Mouse (Mus musculus) layer of hippocampus, postnatal 14 days (tissue): ENCODE results near the gene Olfr215. TPM values are rescaled to one million over a fixed set of nuclear protein-coding genes. Genes with fewer than 3 reads are reported as not detected.
"Not testable (repeated sequence)": the region's sequence is repeated elsewhere in the genome, so short reads cannot be mapped to it uniquely, and the experiment has no call there.

Experiments
- DNase-seq, 2 experiments: peaks; one replicate each; pipeline ENCODE4 v3.0.0; 2021 to 2022; ENCODE audit warnings: low spot score in 2 of 2, mixed read lengths in 1 of 2
- long read RNA-seq, 2 experiments: library from polyadenylated mRNA; stranded (forward); transcript quantifications; one replicate each; pipeline ENCODE4 v2.0.0; 2021
- total RNA-seq, 2 experiments: library from RNA; stranded (reverse); gene quantifications; 2 replicates each; pipeline ENCODE4 v1.2.3; 2021

Olfr215 gene
- total RNA-seq = not detected
- long read RNA-seq, experiment 1 = 0 reads
- long read RNA-seq, experiment 2 = 0 reads

DNA sequence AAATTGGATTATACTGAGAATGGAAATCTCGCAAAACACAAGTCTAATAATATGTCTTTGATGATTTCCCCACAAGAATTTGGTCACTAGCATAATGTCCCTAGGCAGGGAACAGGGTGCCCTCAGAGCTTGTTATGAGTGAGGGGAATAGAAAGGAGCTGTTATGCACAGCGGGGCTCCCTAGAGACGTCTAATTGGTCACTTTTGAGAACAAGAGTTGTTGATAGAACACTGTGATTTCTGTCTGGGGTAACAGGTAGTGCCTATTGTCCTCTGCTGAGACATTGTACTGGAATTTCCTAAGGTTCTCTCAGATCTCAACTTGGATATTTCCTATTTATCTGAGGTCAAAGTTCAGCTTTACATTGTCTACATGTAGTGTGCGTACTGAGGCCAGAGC is at the start of gene Olfr215:
Gene Olfr215, minus strand, starts transcription at position 101 of the 400 bp plus-strand sequence.
- DNase-seq = no peak

DNA sequence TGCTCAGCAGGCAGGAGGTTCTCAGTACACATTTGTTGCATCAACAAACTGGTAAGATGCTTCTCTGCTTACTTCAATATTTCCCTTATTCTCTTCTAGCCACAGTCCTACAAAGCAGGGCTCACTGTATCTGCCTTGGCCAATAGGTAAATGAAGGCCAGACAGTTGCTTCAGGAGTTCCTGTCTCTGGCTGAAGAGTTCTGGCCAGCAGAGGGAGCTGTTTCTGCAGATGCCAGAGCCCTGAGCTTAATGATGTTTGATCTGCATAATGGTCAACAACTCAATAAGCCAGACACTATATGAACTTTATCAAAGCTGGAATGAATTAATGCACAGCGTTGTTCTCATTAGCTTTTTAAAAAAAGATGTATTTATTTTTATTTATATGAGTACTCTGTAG is 48.1 kb upstream of the Olfr215 start:
- peak; percentile 40 to 71 for DNase-seq

GRCm38 (mm10) chr6:116629766-116630165 is 45.8 kb upstream of the Olfr215 start:
- DNase-seq = no peak

DNA sequence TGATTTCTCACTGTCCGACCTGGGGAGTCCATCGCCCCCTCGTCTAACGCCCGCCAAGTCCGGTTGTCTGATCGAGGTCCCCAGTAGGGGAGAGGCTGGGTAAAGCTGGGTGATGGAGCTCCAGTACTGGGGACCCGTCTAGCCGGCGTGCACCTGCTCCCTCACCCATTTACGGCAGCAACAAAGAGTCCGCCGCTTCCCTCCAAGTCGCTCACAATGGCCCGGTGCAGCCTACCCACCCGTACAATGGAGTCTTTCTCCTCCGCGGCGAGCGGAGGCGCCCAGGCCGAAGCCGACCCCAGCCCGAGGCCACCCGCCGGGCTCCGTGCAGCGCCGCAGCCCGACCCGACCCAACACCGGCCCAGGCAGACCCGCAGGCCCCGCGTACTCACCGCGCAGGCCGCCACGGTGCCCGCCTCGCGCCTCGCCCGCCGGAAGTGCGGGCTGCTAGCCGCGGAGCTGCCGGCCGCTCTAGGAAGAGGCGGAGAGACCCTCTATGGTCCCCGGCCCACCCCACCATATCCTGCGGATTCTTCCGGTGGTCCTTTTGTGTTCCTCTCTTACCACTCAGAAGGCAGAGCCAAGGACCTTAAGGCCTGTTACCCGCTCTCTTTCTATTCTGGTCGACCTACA is 44.7 kb upstream of the Olfr215 start, which contains the start of gene Zfp422:
Gene Zfp422, minus strand, starts transcription at position 461 of the 633 bp plus-strand sequence.
- DNase-seq = peak; percentile 61 to 76

- no peak for DNase-seq
These were observed 44.1 kb upstream of the Olfr215 start for GRCm38 (mm10) chr6:116628095-116628494.

DNA sequence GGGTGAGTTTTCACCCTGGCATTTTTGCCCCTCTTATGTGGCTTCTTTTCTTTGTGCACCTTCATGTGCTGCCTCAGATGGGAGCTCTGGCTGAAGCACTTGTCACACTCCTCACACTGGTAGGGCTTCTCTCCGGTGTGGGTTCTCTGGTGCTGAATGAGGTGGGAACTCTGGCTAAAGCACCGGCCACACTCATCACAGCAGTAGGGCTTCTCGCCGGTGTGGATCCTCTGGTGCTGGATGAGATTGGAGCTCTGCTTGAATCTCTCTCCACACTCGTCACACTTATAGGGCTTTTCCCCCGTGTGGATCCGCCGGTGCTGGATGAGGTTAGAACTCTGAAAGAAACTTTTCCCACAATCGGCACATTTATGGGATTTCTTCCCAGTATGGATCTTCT is 42.4 kb upstream of the Olfr215 start:
- not testable (repeated sequence) for DNase-seq

GRCm38 (mm10) chr6:116621318-116622023 is 37.5 kb upstream of the Olfr215 start:
- no peak for DNase-seq

- DNase-seq = no peak
These were observed 34.1 kb upstream of the Olfr215 start for GRCm38 (mm10) chr6:116618073-116618472.

DNA sequence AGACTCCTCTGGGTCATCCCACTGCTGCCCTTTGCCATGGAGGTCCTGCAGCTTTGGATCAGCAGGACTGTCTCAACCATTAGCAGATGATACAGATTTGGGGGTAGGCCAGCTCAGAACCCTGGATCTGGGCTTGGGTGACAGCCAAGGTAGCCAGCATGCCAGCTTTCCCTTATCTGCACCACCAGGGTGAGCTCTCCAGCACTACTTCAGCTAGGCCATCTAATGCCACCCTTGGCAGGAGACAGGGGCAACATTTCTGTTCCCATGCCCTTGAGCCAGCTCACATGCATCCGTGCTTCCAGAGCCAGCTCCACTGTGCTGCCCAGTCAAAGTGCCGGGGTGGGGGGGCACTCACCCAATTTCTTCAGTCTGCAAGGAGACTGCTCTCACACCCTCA is 31.7 kb upstream of the Olfr215 start:
- DNase-seq = no peak

DNA sequence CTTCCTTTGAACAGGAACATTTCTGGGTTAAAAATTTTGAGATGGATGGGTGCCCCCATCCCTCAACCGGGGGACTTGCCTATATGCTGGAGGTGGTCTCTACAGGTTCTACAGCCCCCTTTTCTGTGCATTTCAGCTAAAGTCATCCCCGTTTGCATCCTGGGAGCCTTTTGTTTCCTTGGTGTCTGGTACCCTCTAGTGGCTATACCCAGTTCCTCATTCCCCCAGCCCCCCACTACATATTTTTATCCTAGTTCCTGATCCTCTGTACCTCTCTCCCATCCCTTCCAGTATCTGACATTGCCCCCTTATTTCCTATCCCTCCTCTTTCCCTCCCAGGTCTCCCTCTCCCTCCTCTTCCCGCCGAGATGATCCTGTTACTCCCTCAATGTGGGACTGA is 23.2 kb upstream of the Olfr215 start:
- no peak for DNase-seq

DNA sequence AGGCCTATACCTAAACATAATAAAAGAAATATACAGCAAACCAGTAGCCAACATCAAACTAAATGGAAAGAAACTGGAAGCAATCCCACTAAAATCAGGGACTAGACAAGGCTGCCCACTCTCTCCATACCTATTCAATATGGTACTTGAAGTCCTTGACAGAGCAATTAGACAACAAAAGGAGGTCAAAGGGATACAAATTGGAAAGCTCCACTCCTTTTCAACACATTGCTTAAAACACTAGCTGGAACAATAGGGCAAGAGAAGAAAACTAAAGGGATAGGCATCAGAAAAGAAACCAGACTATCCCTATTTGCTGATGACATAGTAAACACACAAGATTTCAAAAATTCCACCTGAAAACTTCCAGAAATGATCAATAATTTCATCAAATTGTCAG is 17.0 kb upstream of the Olfr215 start:
- not testable (repeated sequence) for DNase-seq

- DNase-seq = peak; percentile 3 to 32
These were observed 14.2 kb downstream of the Olfr215 start for GRCm38 (mm10) chr6:116569834-116570233.

- no peak for DNase-seq
These were observed 29.0 kb downstream of the Olfr215 start for GRCm38 (mm10) chr6:116554952-116555351.

DNA sequence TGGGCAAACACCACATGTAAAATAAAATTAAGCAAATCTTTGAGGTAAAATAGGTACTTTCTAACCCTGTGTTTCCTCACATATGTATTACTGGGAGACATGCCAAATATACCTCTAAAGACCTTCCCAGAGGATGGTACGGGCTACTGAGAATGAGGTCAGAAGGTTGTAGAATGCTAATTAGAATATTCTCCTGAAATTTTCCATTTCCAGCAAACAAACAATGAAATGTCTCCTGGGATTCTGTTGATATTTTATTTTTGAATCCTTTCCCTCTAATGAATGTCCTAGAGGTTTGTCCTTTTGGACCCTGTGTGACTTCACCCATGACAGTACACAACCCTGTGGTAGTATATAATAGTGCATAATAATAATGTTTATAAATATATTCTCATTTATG is 30.1 kb downstream of the Olfr215 start, which contains the start of gene Olfr214:
Gene Olfr214, plus strand, starts transcription at position 301 of the 400 bp plus-strand sequence.
- DNase-seq = no peak

- DNase-seq = not testable (repeated sequence)
These were observed 33.2 kb downstream of the Olfr215 start, which contains the start of gene Gm5580 for GRCm38 (mm10) chr6:116550841-116551240. TSS of gene Gm5580 (plus strand) at chr6:116551141.

GRCm38 (mm10) chr6:116542500-116542899 is 41.5 kb downstream of the Olfr215 start:
- DNase-seq = no peak

- no peak for DNase-seq
These were observed 45.8 kb downstream of the Olfr215 start, which contains the start of gene Olfr213 for GRCm38 (mm10) chr6:116538156-116538555. TSS of gene Olfr213 (plus strand) at chr6:116538456.

Other genes with a start within 250 kb of the Olfr215 start
- 10 to 100 TPM; 69.2 to 73.9 TPM for gene March8, start 246.2 kb downstream of the Olfr215 start, total RNA-seq
- gene Alox5, start 123.0 kb downstream of the Olfr215 start, total RNA-seq = 1 to 10 TPM; 6.9 to 7.8 TPM
- not detected for gene Olfr211, start 95.1 kb downstream of the Olfr215 start, total RNA-seq
- under 1 TPM in 1 of 2 experiments, not detected in 1; 0.16 TPM for gene Olfr212, start 77.7 kb downstream of the Olfr215 start, total RNA-seq
- not detected for gene Olfr213, start 45.7 kb downstream of the Olfr215 start, total RNA-seq
- gene Gm5580, start 33.1 kb downstream of the Olfr215 start, total RNA-seq = 1 to 10 TPM; 2.9 to 3.0 TPM
- not detected for gene Olfr214, start 30.0 kb downstream of the Olfr215 start, total RNA-seq
- gene Zfp422, start 44.8 kb upstream of the Olfr215 start, total RNA-seq = 10 to 100 TPM; 23.7 to 26.9 TPM
- 1 to 10 TPM; 2.5 to 4.7 TPM for gene Depp1, start 66.4 kb upstream of the Olfr215 start, total RNA-seq
- 1 to 10 TPM; 3.8 to 4.6 TPM for gene Rassf4, start 89.8 kb upstream of the Olfr215 start, total RNA-seq
- gene Tmem72, start 132.7 kb upstream of the Olfr215 start, total RNA-seq = 1 to 10 TPM in 1 of 2 experiments, under 1 TPM in 1; 0.31 to 9.2 TPM